Mouse (Mus musculus): ENCODE results near the gene Pnrc1.

DNA sequence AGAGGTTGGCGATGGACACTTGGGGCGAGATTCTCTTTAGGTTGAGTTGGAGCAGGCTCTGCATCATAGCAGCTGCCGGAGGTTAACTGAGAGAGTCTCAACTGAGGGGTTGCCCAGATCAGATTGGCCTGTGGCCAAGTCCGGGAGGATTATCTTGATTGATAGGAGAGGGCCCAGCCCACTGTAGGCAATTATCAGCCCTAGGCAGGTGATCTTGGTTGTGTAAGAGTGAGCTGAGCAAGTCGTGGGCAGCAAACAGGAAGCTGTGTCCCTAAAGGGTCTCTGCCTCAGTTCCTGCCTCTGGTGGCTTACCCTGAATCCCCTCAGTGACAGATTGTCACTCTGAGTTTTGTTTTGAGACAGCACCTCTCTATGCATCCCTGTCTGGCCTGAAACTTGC lies 47.4 kb downstream of the Pnrc1 start:
- TF ChIP-seq POLR2A (IDR thresholded peaks at IDR 0.05; ENCODE audit: control insufficient read depth, extremely low read depth, insufficient read depth, low read length, poor library complexity), result no peak
- no peak for TF ChIP-seq CTCF (IDR thresholded peaks at IDR 0.05; ENCODE audit: borderline replicate concordance, control insufficient read depth, extremely low read depth, insufficient read depth, low read length, poor library complexity)

All from thymus, adult 2 months (tissue).